Mouse (Mus musculus) spleen, adult 2 months (tissue): ENCODE data around the gene Mrpl54.

ENCODE experiments used
- CTCF ChIP-seq: fragments of 200-500 bp; IDR thresholded peaks from 2 replicates; pipeline ENCODE4 v1.5.1; 2011; ENCODE audit warnings: mild to moderate bottlenecking, inconsistent platforms; ENCODE audit not compliant: insufficient read depth, insufficient read length, insufficient replicate concordance; ENCODE audit errors: extremely low read depth
- POLR2A ChIP-seq: fragments of 200-500 bp; IDR thresholded peaks from 2 replicates; pipeline ENCODE4 v1.6.1; 2011; ENCODE audit warnings: low read depth, low read length, inconsistent platforms

- TF ChIP-seq CTCF (no peak), POLR2A (no peak)
Measured at GRCm38 (mm10) chr10:81305663-81306062, 38.9 kb upstream of the Mrpl54 start.
